Mouse (Mus musculus): ENCODE measurements around the gene Babam2.

DNA sequence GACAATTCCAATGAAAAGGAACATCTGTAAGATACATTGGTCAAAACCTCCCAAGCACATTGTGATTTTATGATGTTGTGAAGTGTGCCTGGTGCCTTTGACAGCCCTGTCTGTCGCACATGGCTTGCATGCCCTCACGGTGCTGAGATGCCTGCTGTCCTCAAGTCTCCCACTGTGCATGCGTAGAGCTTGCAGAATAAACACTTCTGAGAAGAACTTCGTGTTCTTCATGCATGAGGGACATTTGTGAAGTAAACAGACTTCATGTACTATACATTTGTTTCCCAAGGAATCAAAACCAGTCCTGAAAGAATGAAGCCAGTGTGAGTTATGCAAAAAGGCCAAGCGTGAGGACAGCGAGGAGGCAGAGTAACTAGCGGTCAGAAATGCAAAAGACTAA is 208.3 kb downstream of the Babam2 start:
- TF ChIP-seq CTCF (IDR thresholded peaks at IDR 0.05; ENCODE audit: extremely low read depth, insufficient read length, insufficient replicate concordance, low read depth, low read length) (no peak), POLR2A (IDR thresholded peaks at IDR 0.05; ENCODE audit: low read depth, low read length) (no peak)

Data from small intestine, adult 2 months (tissue).